Mouse (Mus musculus): ENCODE results near the gene Lrrc23. TPM values are rescaled to one million over a fixed set of nuclear protein-coding genes. Genes with fewer than 3 reads are reported as not detected.

Gene Lrrc23
- polyA plus RNA-seq, 1 experiment from 2014 or later = 0.38 TPM

- WGBS = 75% methylated on average over 10 of the region's 10 CpGs
- ATAC-seq (ENCODE audit: insufficient number of reproducible peaks, insufficient read depth, low FRiP score, low TSS enrichment, low read depth) = no peak
- Histone ChIP-seq H3K9ac (replicated peaks) (no peak overlapping the region), H3K4me1 (replicated peaks) (peaks cover under 1% of the 10 kb centered on the region; the same call in 1 of the 2 replicates), H3K9me3 (no peaks in the 10 kb centered on the region), H3K27me3 (no peaks in the 10 kb centered on the region), H3K27ac (no peak overlapping the region), H3K4me2 (no peak overlapping the region), H3K36me3 (no peaks in the 10 kb centered on the region), H3K4me3 (replicated peaks) (no peak overlapping the region)
These were observed 8.2 kb upstream of the Lrrc23 start for GRCm38 (mm10) chr6:124787722-124788121.

- Histone ChIP-seq H3K27ac (no peak overlapping the region), H3K4me2 (no peak overlapping the region), H3K27me3 (no peaks in the 10 kb centered on the region), H3K9me3 (no peaks in the 10 kb centered on the region), H3K4me1 (replicated peaks) (peaks cover 6% of the 10 kb centered on the region), H3K36me3 (no peaks in the 10 kb centered on the region), H3K4me3 (replicated peaks) (no peak overlapping the region), H3K9ac (replicated peaks) (no peak overlapping the region)
- 57% methylated on average over 8 of the region's 8 CpGs for WGBS
- no peak for ATAC-seq (ENCODE audit: insufficient number of reproducible peaks, insufficient read depth, low FRiP score, low TSS enrichment, low read depth)
These were observed 7.4 kb upstream of the Lrrc23 start for GRCm38 (mm10) chr6:124786756-124787420.

- Histone ChIP-seq H3K27ac (peak overlapping the region; percentile 42; the same call in 1 of the 2 replicates), H3K9me3 (no peaks in the 10 kb centered on the region), H3K4me3 (replicated peaks) (0 out of 2 replicates have a peak overlapping the region, but pooled peaks have one; percentile 8), H3K4me2 (peak overlapping the region; percentile 21; the same call in 1 of the 2 replicates), H3K9ac (replicated peaks) (no peak overlapping the region), H3K36me3 (no peaks in the 10 kb centered on the region), H3K27me3 (peaks cover 15% of the 10 kb centered on the region), H3K4me1 (replicated peaks) (peaks cover 14% of the 10 kb centered on the region)
- no peak for ATAC-seq (ENCODE audit: insufficient number of reproducible peaks, insufficient read depth, low FRiP score, low TSS enrichment, low read depth)
- WGBS = 20% methylated on average over 6 of the region's 6 CpGs
These were observed 2.9 kb upstream of the Lrrc23 start for GRCm38 (mm10) chr6:124782436-124782835.

- Histone ChIP-seq H3K27me3 (peaks cover 15% of the 10 kb centered on the region), H3K9ac (replicated peaks) (no peak overlapping the region), H3K36me3 (no peaks in the 10 kb centered on the region), H3K9me3 (no peaks in the 10 kb centered on the region), H3K27ac (no peak overlapping the region), H3K4me2 (0 out of 2 replicates have a peak overlapping the region, but pooled peaks have one; percentile 64), H3K4me3 (replicated peaks) (no peak overlapping the region), H3K4me1 (replicated peaks) (peaks cover 14% of the 10 kb centered on the region)
- no peak for ATAC-seq (ENCODE audit: insufficient number of reproducible peaks, insufficient read depth, low FRiP score, low TSS enrichment, low read depth)
- whole genome bisulfite sequencing = 90% methylated on average over 7 of the region's 7 CpGs
These were observed 1.4 kb upstream of the Lrrc23 start for GRCm38 (mm10) chr6:124780917-124781316.

GRCm38 (mm10) chr6:124779984-124780416 lies 473 bp upstream of the Lrrc23 start:
- peak overlapping the region; percentile 64 for H3K4me2 ChIP-seq
- H3K4me1 ChIP-seq (replicated peaks) = peaks cover 14% of the 10 kb centered on the region
- no peaks in the 10 kb centered on the region for H3K36me3 ChIP-seq
- no peak for ATAC-seq (ENCODE audit: insufficient number of reproducible peaks, insufficient read depth, low FRiP score, low TSS enrichment, low read depth)
- H3K4me3 ChIP-seq (replicated peaks) = peak overlapping the region; percentile 41
- H3K27me3 ChIP-seq = peaks cover 15% of the 10 kb centered on the region
- 6% methylated on average over 10 of the region's 10 CpGs for WGBS
- no peak overlapping the region for H3K27ac ChIP-seq
- no peak overlapping the region; the same call in 1 of the 2 replicates for H3K9ac ChIP-seq (replicated peaks)
- H3K9me3 ChIP-seq = no peaks in the 10 kb centered on the region

GRCm38 (mm10) chr6:124770511-124770910 lies 9.0 kb downstream of the Lrrc23 start:
- Histone ChIP-seq H3K36me3 (no peaks in the 10 kb centered on the region), H3K27ac (no peak overlapping the region), H3K4me2 (no peak overlapping the region), H3K27me3 (peaks cover 53% of the 10 kb centered on the region), H3K9me3 (no peaks in the 10 kb centered on the region), H3K4me1 (replicated peaks) (peaks cover 30% of the 10 kb centered on the region), H3K4me3 (replicated peaks) (no peak overlapping the region), H3K9ac (replicated peaks) (no peak overlapping the region)
- 84% methylated on average over 15 of the region's 15 CpGs for WGBS
- no peak for ATAC-seq (ENCODE audit: insufficient number of reproducible peaks, insufficient read depth, low FRiP score, low TSS enrichment, low read depth)

- H3K27me3 ChIP-seq = peaks cover 53% of the 10 kb centered on the region
- H3K36me3 ChIP-seq = no peaks in the 10 kb centered on the region
- no peaks in the 10 kb centered on the region for H3K9me3 ChIP-seq
- peak overlapping the region; percentile 58 for H3K4me3 ChIP-seq (replicated peaks)
- H3K9ac ChIP-seq (replicated peaks) = peak overlapping the region; percentile 72; the same call in 1 of the 2 replicates
- ATAC-seq (ENCODE audit: insufficient number of reproducible peaks, insufficient read depth, low FRiP score, low TSS enrichment, low read depth) = no peak
- peak overlapping the region; percentile 92 for H3K4me2 ChIP-seq
- WGBS = 67% methylated on average over 7 of the region's 7 CpGs
- H3K27ac ChIP-seq = no peak overlapping the region
- H3K4me1 ChIP-seq (replicated peaks) = peaks cover 30% of the 10 kb centered on the region
These were observed 9.5 kb downstream of the Lrrc23 start for GRCm38 (mm10) chr6:124770013-124770412.

- Histone ChIP-seq H3K4me2 (peak within 1 kb of the TSS; percentile 92), H3K36me3 (no peaks in the 10 kb centered on the region), H3K4me1 (replicated peaks) (peaks cover 30% of the 10 kb centered on the region), H3K27me3 (peaks cover 53% of the 10 kb centered on the region), H3K9me3 (no peaks in the 10 kb centered on the region), H3K27ac (no peak within 1 kb of the TSS), H3K9ac (replicated peaks) (peak within 1 kb of the TSS; percentile 72), H3K4me3 (replicated peaks) (peak within 1 kb of the TSS; percentile 58)
- WGBS = under 1% methylated on average over 54 of the region's 54 CpGs
- peak; percentile 67; the same call in 1 of the 2 replicates for ATAC-seq (ENCODE audit: insufficient number of reproducible peaks, insufficient read depth, low FRiP score, low TSS enrichment, low read depth)
These were observed 10.3 kb downstream of the Lrrc23 start, which contains the start of gene Eno2 for GRCm38 (mm10) chr6:124769101-124769765. TSS of gene Eno2 (minus strand) at chr6:124769673.

GRCm38 (mm10) chr6:124768704-124769044 lies 10.9 kb downstream of the Lrrc23 start:
- peak overlapping the region; percentile 58 for H3K4me3 ChIP-seq (replicated peaks)
- H3K9ac ChIP-seq (replicated peaks) = peak overlapping the region; percentile 72; the same call in 1 of the 2 replicates

GRCm38 (mm10) chr6:124767920-124768703 lies 11.4 kb downstream of the Lrrc23 start:
- peaks cover 30% of the 10 kb centered on the region for H3K4me1 ChIP-seq (replicated peaks)
- no peak overlapping the region for H3K27ac ChIP-seq
- 0 out of 2 replicates have a peak overlapping the region, but pooled peaks have one; percentile 31 for H3K9ac ChIP-seq (replicated peaks)
- 30% methylated on average over 19 of the region's 19 CpGs for WGBS
- H3K9me3 ChIP-seq = no peaks in the 10 kb centered on the region
- peaks cover 57% of the 10 kb centered on the region for H3K27me3 ChIP-seq
- peak overlapping the region; percentile 58 for H3K4me3 ChIP-seq (replicated peaks)
- peak overlapping the region; percentile 92 for H3K4me2 ChIP-seq
- ATAC-seq (ENCODE audit: insufficient number of reproducible peaks, insufficient read depth, low FRiP score, low TSS enrichment, low read depth) = no peak
- no peaks in the 10 kb centered on the region for H3K36me3 ChIP-seq

More at GRCm38 (mm10) chr6:124768704-124769044, 10.9 kb downstream of the Lrrc23 start:
- Histone ChIP-seq H3K4me1 (replicated peaks) (peaks cover 30% of the 10 kb centered on the region), H3K4me2 (peak overlapping the region; percentile 92), H3K27me3 (peaks cover 59% of the 10 kb centered on the region), H3K36me3 (no peaks in the 10 kb centered on the region), H3K9me3 (no peaks in the 10 kb centered on the region), H3K27ac (no peak overlapping the region)
- peak; percentile 22; the same call in 1 of the 2 replicates for ATAC-seq (ENCODE audit: insufficient number of reproducible peaks, insufficient read depth, low FRiP score, low TSS enrichment, low read depth)
- 7% methylated on average over 9 of the region's 9 CpGs for WGBS

- H3K4me3 ChIP-seq (replicated peaks) = no peak overlapping the region
- ATAC-seq (ENCODE audit: insufficient number of reproducible peaks, insufficient read depth, low FRiP score, low TSS enrichment, low read depth) = no peak
- H3K27ac ChIP-seq = no peak overlapping the region
- no peaks in the 10 kb centered on the region for H3K36me3 ChIP-seq
- peaks cover 30% of the 10 kb centered on the region for H3K4me1 ChIP-seq (replicated peaks)
- H3K9ac ChIP-seq (replicated peaks) = no peak overlapping the region
- 0 out of 2 replicates have a peak overlapping the region, but pooled peaks have one; percentile 92 for H3K4me2 ChIP-seq
- 55% methylated on average over 4 of the region's 4 CpGs for WGBS
- H3K27me3 ChIP-seq = peaks cover 59% of the 10 kb centered on the region
- no peaks in the 10 kb centered on the region for H3K9me3 ChIP-seq
These were observed 12.0 kb downstream of the Lrrc23 start for GRCm38 (mm10) chr6:124767536-124767919.
